Mouse (Mus musculus): ENCODE results near the gene Gse1.

- no peak for TF ChIP-seq CTCF (conservative IDR thresholded peaks at IDR 0.05; ENCODE audit: low read length)
- no peak for TF ChIP-seq NANOG (IDR thresholded peaks at IDR 0.05; ENCODE audit: borderline replicate concordance, low read length)
Observed at GRCm38 (mm10) chr8:120562680-120563347, 334.6 kb downstream of the Gse1 start.

All from E14TG2a.4 (cell line).